Mouse (Mus musculus) heart, adult 2 months (tissue): ENCODE results near the gene Pla2g4b.

Source experiments
- CTCF ChIP-seq: fragments of 200-600 bp; IDR thresholded peaks from 2 replicates; pipeline ENCODE4 v1.8.1; 2022; ENCODE audit warnings: antibody characterized with exemption, mild to moderate bottlenecking, moderate library complexity
- EP300 ChIP-seq: fragments of 200-500 bp; IDR thresholded peaks from 2 replicates; pipeline ENCODE4 v1.6.1; 2011; ENCODE audit warnings: low read depth, low read length, control low read depth; ENCODE audit not compliant: insufficient read depth
- POLR2A ChIP-seq: fragments of 200-500 bp; IDR thresholded peaks from 2 replicates; pipeline ENCODE4 v1.6.1; 2011; ENCODE audit warnings: mild to moderate bottlenecking, low read depth, low read length, control low read depth; ENCODE audit not compliant: insufficient read depth

- no peak for TF ChIP-seq POLR2A
- no peak for TF ChIP-seq CTCF
- no peak for TF ChIP-seq EP300
Observed at GRCm38 (mm10) chr2:119992349-119992748, 40.9 kb upstream of the Pla2g4b start.
